Mouse (Mus musculus): ENCODE results near the gene Gp9. TPM values are rescaled to one million over a fixed set of nuclear protein-coding genes. Genes with fewer than 3 reads are reported as not detected.

Gp9 gene
- polyA plus RNA-seq, 1 experiment, result 2.6 TPM

DNA sequence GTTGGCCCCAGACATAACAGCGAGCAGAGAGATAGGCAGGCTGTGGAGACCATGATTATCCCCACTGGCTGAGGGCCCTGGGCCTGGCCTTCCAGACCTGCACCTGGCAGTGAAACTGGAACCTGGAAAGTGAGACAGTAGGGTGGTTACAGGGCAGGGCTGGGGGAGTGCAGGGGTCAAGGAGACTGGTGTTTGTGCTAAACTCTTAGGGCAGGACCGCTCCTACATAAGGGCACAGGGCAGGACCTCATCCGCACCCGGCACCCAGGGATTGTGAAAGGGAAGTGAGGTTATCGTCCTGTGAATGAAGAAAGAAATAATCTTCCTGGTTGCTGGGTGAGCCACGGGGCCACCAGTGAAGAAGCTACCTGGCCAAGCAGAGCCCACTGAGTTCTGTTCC, 11.9 kb downstream of the Gp9 start:
- H3K27ac ChIP-seq (ENCODE audit: control insufficient read depth, insufficient read depth, low read length), result no peak overlapping the region

DNA sequence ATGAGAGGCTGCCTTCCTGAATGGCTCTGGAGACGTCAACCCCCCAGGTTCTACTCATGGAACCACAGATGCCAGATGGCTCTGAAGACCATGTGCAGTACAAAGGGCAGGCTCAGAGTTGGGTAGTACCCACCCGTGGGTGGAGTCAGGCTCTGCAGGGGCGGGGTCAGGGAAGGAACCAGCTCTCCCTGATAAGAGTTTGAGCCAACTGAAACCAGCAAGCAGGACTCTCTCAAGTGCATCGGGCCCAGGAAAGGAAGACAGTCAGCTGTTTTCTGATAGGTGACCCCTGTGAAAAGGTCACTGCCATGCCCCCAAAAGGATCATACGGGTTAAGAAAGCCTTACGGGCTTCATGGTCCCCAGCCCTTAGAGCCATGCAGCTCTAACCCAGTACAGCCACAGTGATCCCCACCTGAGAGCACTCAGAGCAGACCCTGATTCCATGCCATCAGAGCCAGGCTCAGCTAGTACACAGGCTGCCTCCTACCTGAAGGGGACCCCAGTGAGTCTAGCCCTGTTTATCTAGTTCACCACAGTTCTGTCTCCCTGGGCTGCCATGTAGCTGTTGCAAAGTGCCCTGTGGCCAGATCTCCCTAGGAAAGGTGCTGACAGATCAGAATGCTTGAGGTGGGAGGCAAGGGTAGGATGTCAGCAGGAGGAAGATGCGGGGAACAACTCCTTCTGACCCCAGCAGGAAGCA, 13.1 kb downstream of the Gp9 start:
- no peaks in the 10 kb centered on the region for H3K36me3 ChIP-seq (ENCODE audit: control insufficient read depth, insufficient read depth, low read length)
- no peak overlapping the region for H3K27ac ChIP-seq (ENCODE audit: control insufficient read depth, insufficient read depth, low read length)
- no peak for DNase-seq
- WGBS, result 43% methylated on average over 7 of the region's 7 CpGs
- H3K4me1 ChIP-seq (replicated peaks; ENCODE audit: control insufficient read depth, insufficient read depth, low read length), result no peaks in the 10 kb centered on the region
- TF ChIP-seq CTCF (IDR thresholded peaks at IDR 0.05; ENCODE audit: borderline replicate concordance, control insufficient read depth, extremely low read depth, insufficient read depth, low read length, poor library complexity), result no peak
- no peak for TF ChIP-seq POLR2A (IDR thresholded peaks at IDR 0.05; ENCODE audit: control insufficient read depth, extremely low read depth, insufficient read depth, low read length, poor library complexity)
- no peak overlapping the region for H3K4me3 ChIP-seq (ENCODE audit: control insufficient read depth, insufficient read depth, low read length)
- H3K27me3 ChIP-seq (ENCODE audit: control insufficient read depth, insufficient read depth, low read length), result no peaks in the 10 kb centered on the region

More for the DNA sequence above, 11.9 kb downstream of the Gp9 start:
- no peaks in the 10 kb centered on the region for H3K4me1 ChIP-seq (replicated peaks; ENCODE audit: control insufficient read depth, insufficient read depth, low read length)
- 76% methylated on average over 6 of the region's 6 CpGs for WGBS
- DNase-seq, result no peak
- H3K4me3 ChIP-seq (ENCODE audit: control insufficient read depth, insufficient read depth, low read length), result no peak overlapping the region
- H3K27me3 ChIP-seq (ENCODE audit: control insufficient read depth, insufficient read depth, low read length), result no peaks in the 10 kb centered on the region
- H3K36me3 ChIP-seq (ENCODE audit: control insufficient read depth, insufficient read depth, low read length), result no peaks in the 10 kb centered on the region
- TF ChIP-seq POLR2A (IDR thresholded peaks at IDR 0.05; ENCODE audit: control insufficient read depth, extremely low read depth, insufficient read depth, low read length, poor library complexity), result no peak
- no peak for TF ChIP-seq CTCF (IDR thresholded peaks at IDR 0.05; ENCODE audit: borderline replicate concordance, control insufficient read depth, extremely low read depth, insufficient read depth, low read length, poor library complexity)

DNA sequence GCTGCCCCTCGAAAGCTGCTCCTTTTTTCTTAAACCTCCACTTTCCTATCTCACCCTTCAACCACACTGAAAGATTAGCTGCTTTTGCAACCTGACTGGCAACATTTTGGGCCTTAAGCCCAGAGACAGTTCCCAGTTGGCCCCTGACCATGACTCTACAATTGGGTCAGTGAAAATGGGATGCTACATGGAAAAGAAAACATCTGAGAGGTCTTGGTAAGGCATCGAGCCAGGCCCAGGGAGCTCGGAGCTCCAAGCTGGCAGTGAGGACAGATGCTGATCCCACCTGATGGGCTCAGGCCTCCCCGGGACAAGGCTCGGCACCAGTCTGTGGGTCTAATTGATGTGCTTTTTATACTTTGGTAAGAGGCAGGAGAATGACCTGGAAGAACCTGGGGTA, 14.0 kb downstream of the Gp9 start:
- Histone ChIP-seq H3K36me3 (ENCODE audit: control insufficient read depth, insufficient read depth, low read length) (no peaks in the 10 kb centered on the region), H3K27ac (ENCODE audit: control insufficient read depth, insufficient read depth, low read length) (no peak overlapping the region), H3K4me1 (replicated peaks; ENCODE audit: control insufficient read depth, insufficient read depth, low read length) (no peaks in the 10 kb centered on the region), H3K27me3 (ENCODE audit: control insufficient read depth, insufficient read depth, low read length) (no peaks in the 10 kb centered on the region), H3K4me3 (ENCODE audit: control insufficient read depth, insufficient read depth, low read length) (no peak overlapping the region)
- no peak for DNase-seq
- WGBS, result 95% methylated on average over 5 of the region's 5 CpGs
- TF ChIP-seq CTCF (IDR thresholded peaks at IDR 0.05; ENCODE audit: borderline replicate concordance, control insufficient read depth, extremely low read depth, insufficient read depth, low read length, poor library complexity), result no peak
- TF ChIP-seq POLR2A (IDR thresholded peaks at IDR 0.05; ENCODE audit: control insufficient read depth, extremely low read depth, insufficient read depth, low read length, poor library complexity), result no peak

DNA sequence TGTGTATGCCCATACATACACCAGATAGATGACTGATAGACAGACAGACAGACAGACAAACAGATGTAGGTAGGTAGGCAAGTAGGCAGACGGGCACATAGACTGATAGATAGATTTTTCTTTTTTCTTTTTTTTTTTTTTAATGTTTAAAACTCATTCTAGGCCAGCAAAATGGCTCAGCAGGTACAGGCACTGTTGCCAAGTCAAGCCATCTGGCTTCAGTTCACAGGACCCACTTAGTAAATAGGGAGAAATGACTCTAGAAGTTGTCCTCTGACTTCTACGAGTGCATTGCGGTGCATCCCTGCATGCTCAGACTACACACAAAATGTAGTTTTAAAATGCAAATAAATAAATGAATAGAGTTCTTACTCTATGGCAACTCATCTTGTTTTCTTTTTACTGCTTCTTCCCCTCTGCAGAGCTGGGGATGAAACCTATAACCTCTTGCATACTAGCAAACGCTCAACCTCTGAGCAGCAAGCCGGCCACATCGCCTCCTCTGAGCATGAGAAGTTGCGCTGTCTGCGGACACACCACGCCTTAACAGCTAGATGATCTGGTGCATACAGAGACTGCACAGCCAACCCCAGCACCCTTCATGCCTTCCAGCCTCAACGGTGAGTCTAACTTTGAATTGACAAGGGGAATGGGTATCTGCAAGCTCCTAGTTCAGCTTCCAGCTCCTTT, 16.1 kb downstream of the Gp9 start:
- H3K36me3 ChIP-seq (ENCODE audit: control insufficient read depth, insufficient read depth, low read length), result no peaks in the 10 kb centered on the region
- WGBS, result over 99% methylated on average over 10 of the region's 10 CpGs

DNA sequence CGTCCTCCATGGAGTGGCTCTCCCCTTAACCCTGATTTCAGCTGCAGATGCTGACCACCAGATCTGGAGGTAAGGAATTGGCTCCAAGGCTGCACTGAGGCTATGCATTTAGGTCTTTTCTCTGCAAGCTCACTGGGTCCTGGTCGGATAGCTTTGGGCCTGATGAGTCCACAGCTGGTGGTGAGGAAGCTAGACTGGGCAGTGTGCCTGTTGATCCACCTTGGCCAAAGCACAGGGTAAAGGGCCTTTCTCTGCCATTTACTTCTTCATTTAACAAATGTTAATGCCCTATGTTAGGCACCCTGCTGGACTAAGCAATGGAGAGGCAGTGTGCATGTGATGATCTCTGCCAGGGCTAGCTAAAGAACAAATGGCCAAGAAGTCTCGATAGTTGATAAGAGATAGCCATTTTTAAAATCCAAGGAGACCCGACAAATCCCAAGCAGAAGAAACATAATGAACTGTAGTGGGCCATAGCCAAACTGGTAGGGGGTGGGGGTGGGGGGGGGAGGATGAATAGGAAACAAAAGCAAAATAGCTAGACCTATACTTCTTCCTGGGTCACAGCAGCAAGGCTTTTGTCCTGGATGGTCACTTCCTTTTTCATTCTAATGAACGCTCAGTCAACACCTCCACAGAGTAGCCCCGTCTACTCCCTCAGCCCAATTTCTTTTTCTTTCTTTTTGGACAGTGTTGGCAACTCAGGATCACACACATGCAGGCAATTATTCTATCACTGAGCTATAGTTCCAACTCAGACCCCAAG, 17.7 kb downstream of the Gp9 start:
- no peaks in the 10 kb centered on the region for H3K36me3 ChIP-seq (ENCODE audit: control insufficient read depth, insufficient read depth, low read length)
- no peak overlapping the region for H3K27ac ChIP-seq (ENCODE audit: control insufficient read depth, insufficient read depth, low read length)
- H3K4me3 ChIP-seq (ENCODE audit: control insufficient read depth, insufficient read depth, low read length), result no peak overlapping the region
- 93% methylated on average over 6 of the region's 6 CpGs for WGBS
- no peaks in the 10 kb centered on the region for H3K4me1 ChIP-seq (replicated peaks; ENCODE audit: control insufficient read depth, insufficient read depth, low read length)
- H3K27me3 ChIP-seq (ENCODE audit: control insufficient read depth, insufficient read depth, low read length), result no peaks in the 10 kb centered on the region
- no peak for DNase-seq
- TF ChIP-seq POLR2A (IDR thresholded peaks at IDR 0.05; ENCODE audit: control insufficient read depth, extremely low read depth, insufficient read depth, low read length, poor library complexity), result no peak
- TF ChIP-seq CTCF (IDR thresholded peaks at IDR 0.05; ENCODE audit: borderline replicate concordance, control insufficient read depth, extremely low read depth, insufficient read depth, low read length, poor library complexity), result no peak

More for the DNA sequence above, 16.1 kb downstream of the Gp9 start:
- H3K27ac ChIP-seq (ENCODE audit: control insufficient read depth, insufficient read depth, low read length), result no peak overlapping the region
- DNase-seq, result no peak
- H3K27me3 ChIP-seq (ENCODE audit: control insufficient read depth, insufficient read depth, low read length), result no peaks in the 10 kb centered on the region
- H3K4me3 ChIP-seq (ENCODE audit: control insufficient read depth, insufficient read depth, low read length), result no peak overlapping the region
- H3K4me1 ChIP-seq (replicated peaks; ENCODE audit: control insufficient read depth, insufficient read depth, low read length), result no peaks in the 10 kb centered on the region
- TF ChIP-seq CTCF (IDR thresholded peaks at IDR 0.05; ENCODE audit: borderline replicate concordance, control insufficient read depth, extremely low read depth, insufficient read depth, low read length, poor library complexity) (no peak), POLR2A (IDR thresholded peaks at IDR 0.05; ENCODE audit: control insufficient read depth, extremely low read depth, insufficient read depth, low read length, poor library complexity) (no peak)

DNA sequence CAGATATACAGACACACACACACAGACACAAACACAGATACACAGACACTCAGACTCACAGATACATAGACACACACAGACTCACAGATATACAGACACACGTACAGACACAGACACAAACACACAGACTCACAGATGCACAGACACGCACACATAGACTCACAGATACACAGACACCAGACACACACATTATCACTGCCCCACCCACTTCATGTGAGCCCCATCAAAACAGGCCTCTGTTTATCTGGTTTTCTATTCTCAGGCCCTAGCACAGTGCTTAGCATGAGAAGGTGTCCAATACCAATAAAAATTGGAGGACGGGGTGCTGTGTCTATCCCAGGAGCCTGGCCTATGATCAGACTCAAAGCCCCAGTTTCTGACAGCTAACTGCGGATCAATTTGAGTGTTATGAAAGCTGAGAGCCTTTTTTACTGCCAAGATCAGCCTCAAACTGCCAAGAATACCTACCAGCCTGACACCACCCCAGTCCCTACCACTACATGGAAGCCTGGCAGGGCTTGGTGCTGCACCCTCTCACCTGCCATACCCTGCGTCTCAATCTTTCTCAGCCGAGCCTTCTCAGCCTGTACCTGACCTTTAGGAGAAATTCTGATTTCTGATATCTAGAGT, 18.5 kb downstream of the Gp9 start:
- Histone ChIP-seq H3K4me3 (ENCODE audit: control insufficient read depth, insufficient read depth, low read length) (no peak overlapping the region), H3K36me3 (ENCODE audit: control insufficient read depth, insufficient read depth, low read length) (no peaks in the 10 kb centered on the region), H3K27me3 (ENCODE audit: control insufficient read depth, insufficient read depth, low read length) (no peaks in the 10 kb centered on the region), H3K4me1 (replicated peaks; ENCODE audit: control insufficient read depth, insufficient read depth, low read length) (no peaks in the 10 kb centered on the region), H3K27ac (ENCODE audit: control insufficient read depth, insufficient read depth, low read length) (no peak overlapping the region)
- WGBS, result 93% methylated on average over 6 of the region's 6 CpGs
- no peak for DNase-seq
- no peak for TF ChIP-seq CTCF (IDR thresholded peaks at IDR 0.05; ENCODE audit: borderline replicate concordance, control insufficient read depth, extremely low read depth, insufficient read depth, low read length, poor library complexity)
- TF ChIP-seq POLR2A (IDR thresholded peaks at IDR 0.05; ENCODE audit: control insufficient read depth, extremely low read depth, insufficient read depth, low read length, poor library complexity), result no peak

All from thymus, adult 2 months (tissue).